Mouse (Mus musculus) liver, embryonic 16.5 days (tissue): ENCODE results near the gene Olfr1513. TPM values are rescaled to one million over a fixed set of nuclear protein-coding genes. Genes with fewer than 3 reads are reported as not detected.

ENCODE experiments used
- ATAC-seq: fragments of 200-750 bp; cut with Nextera tagmentation; 2 replicates; pipeline ENCODE4 v1.8.0; 2017; ENCODE audit warnings: low read depth, mild to moderate bottlenecking, moderate number of reproducible peaks, moderate library complexity
- H3K27ac ChIP-seq: fragments of 300-500 bp; sonication (generic); 2 replicates; pipeline ENCODE4 v1.5.1; 2014; ENCODE audit warnings: mild to moderate bottlenecking, low read length
- H3K27me3 ChIP-seq: fragments of 300-500 bp; sonication (generic); 2 replicates; pipeline ENCODE4 v1.6.1; 2014; ENCODE audit warnings: low read depth, low read length, mixed read lengths; ENCODE audit not compliant: control insufficient read depth, insufficient read depth
- H3K36me3 ChIP-seq: fragments of 300-500 bp; sonication (generic); 2 replicates; pipeline ENCODE4 v1.6.1; 2014; ENCODE audit warnings: mild to moderate bottlenecking; ENCODE audit not compliant: control insufficient read depth, insufficient read depth
- H3K4me1 ChIP-seq: fragments of 300-500 bp; sonication (generic); 2 replicates; pipeline ENCODE4 v1.6.1; 2014; ENCODE audit warnings: low read depth, low read length, mixed read lengths; ENCODE audit not compliant: control insufficient read depth
- H3K4me2 ChIP-seq: fragments of 300-500 bp; sonication (generic); 2 replicates; pipeline ENCODE4 v1.6.1; 2014; ENCODE audit warnings: low read depth, low read length, mixed read lengths
- H3K4me3 ChIP-seq: fragments of 300-500 bp; sonication (generic); 2 replicates; pipeline ENCODE4 v1.5.1; 2014; ENCODE audit warnings: low read depth, mild to moderate bottlenecking, low read length
- H3K9ac ChIP-seq: fragments of 300-500 bp; sonication (generic); 2 replicates; pipeline ENCODE4 v1.6.1; 2014; ENCODE audit warnings: low read depth, low read length
- H3K9me3 ChIP-seq: fragments of 300-500 bp; sonication (generic); replicated peaks from 2 replicates; pipeline ENCODE4 v1.6.1; 2016; ENCODE audit warnings: low read length; ENCODE audit not compliant: control insufficient read depth
- WGBS: fragments of 180-500 bp; shearing (Covaris S2); extraction: QIAGEN DNeasy Blood & Tissue Kit; methylation state at CpG from one replicate; pipeline ENCODE4 v1.1.7; 2014; ENCODE audit not compliant: insufficient replicate concordance; 5-methylcytosine and 5-hydroxymethylcytosine counted together
- polyA plus RNA-seq: library from polyadenylated mRNA; unstranded; fragments of >200 nt; fragmentation: Nextera tagmentation; extraction: Ambion mirVana; gene quantifications from 2 replicates; pipeline ENCODE4 v1.2.1, GENCODE M21; 2015

Gene Olfr1513
- polyA plus RNA-seq, 1 experiment from 2014 or later, result not detected

- 27% methylated on average over 4 of the region's 4 CpGs for WGBS
- Histone ChIP-seq H3K9me3 (no peaks in the 10 kb centered on the region), H3K4me3 (no peak overlapping the region), H3K4me2 (no peak overlapping the region), H3K27me3 (peaks cover 47% of the 10 kb centered on the region), H3K27ac (no peak overlapping the region), H3K36me3 (no peaks in the 10 kb centered on the region), H3K9ac (no peak overlapping the region), H3K4me1 (no peaks in the 10 kb centered on the region)
- no peak for ATAC-seq
Measured at GRCm38 (mm10) chr14:52331069-52331750, 25.0 kb downstream of the Olfr1513 start.

GRCm38 (mm10) chr14:52327910-52328812 is 28.0 kb downstream of the Olfr1513 start, which contains the start of gene Sall2:
Sall2 (minus strand) TSS chr14:52328762.
- H3K9ac ChIP-seq, result no peak within 1 kb of the TSS

GRCm38 (mm10) chr14:52327375-52327901 is 28.8 kb downstream of the Olfr1513 start:
- Histone ChIP-seq H3K27me3 (peaks cover 54% of the 10 kb centered on the region), H3K27ac (no peak overlapping the region), H3K4me2 (peak overlapping the region; percentile 37; the same call in 1 of the 2 replicates), H3K36me3 (no peaks in the 10 kb centered on the region), H3K9me3 (no peaks in the 10 kb centered on the region), H3K4me3 (0 out of 2 replicates have a peak overlapping the region, but pooled peaks have one; percentile 7), H3K9ac (no peak overlapping the region), H3K4me1 (no peaks in the 10 kb centered on the region)
- no peak for ATAC-seq
- 5% methylated on average over 14 of the region's 14 CpGs for WGBS

More at GRCm38 (mm10) chr14:52327910-52328812, 28.0 kb downstream of the Olfr1513 start, which contains the start of gene Sall2:
- ATAC-seq, result no peak
- Histone ChIP-seq H3K4me2 (peak within 1 kb of the TSS; percentile 37), H3K36me3 (no peaks in the 10 kb centered on the region), H3K27ac (no peak within 1 kb of the TSS), H3K4me1 (no peaks in the 10 kb centered on the region), H3K9me3 (no peaks in the 10 kb centered on the region), H3K27me3 (peaks cover 54% of the 10 kb centered on the region), H3K4me3 (peak within 1 kb of the TSS; percentile 9; the same call in 1 of the 2 replicates)
- 2% methylated on average over 26 of the region's 26 CpGs for WGBS

- H3K4me3 ChIP-seq, result no peak overlapping the region
- no peaks in the 10 kb centered on the region for H3K36me3 ChIP-seq
- no peak for ATAC-seq
- no peak overlapping the region for H3K4me2 ChIP-seq
- no peak overlapping the region for H3K27ac ChIP-seq
- H3K27me3 ChIP-seq, result peaks cover 46% of the 10 kb centered on the region
- 14% methylated on average over 4 of the region's 4 CpGs for whole genome bisulfite sequencing
- H3K9ac ChIP-seq, result no peak overlapping the region
- H3K9me3 ChIP-seq, result no peaks in the 10 kb centered on the region
- H3K4me1 ChIP-seq, result no peaks in the 10 kb centered on the region
Measured at GRCm38 (mm10) chr14:52325890-52326289, 30.3 kb downstream of the Olfr1513 start.

GRCm38 (mm10) chr14:52319361-52319760 is 36.8 kb downstream of the Olfr1513 start:
- Histone ChIP-seq H3K27ac (no peak overlapping the region), H3K27me3 (peaks cover 30% of the 10 kb centered on the region), H3K4me3 (no peak overlapping the region), H3K9me3 (no peaks in the 10 kb centered on the region), H3K9ac (no peak overlapping the region), H3K4me2 (no peak overlapping the region), H3K36me3 (no peaks in the 10 kb centered on the region), H3K4me1 (peaks cover 7% of the 10 kb centered on the region)
- no peak for ATAC-seq
- WGBS, result 58% methylated on average over 6 of the region's 6 CpGs

GRCm38 (mm10) chr14:52316441-52317225 is 39.6 kb downstream of the Olfr1513 start:
- H3K27ac ChIP-seq, result no peak overlapping the region
- no peaks in the 10 kb centered on the region for H3K9me3 ChIP-seq
- WGBS, result 12% methylated on average over 16 of the region's 16 CpGs
- no peak for ATAC-seq
- no peaks in the 10 kb centered on the region for H3K36me3 ChIP-seq
- peaks cover 7% of the 10 kb centered on the region for H3K4me1 ChIP-seq
- H3K4me2 ChIP-seq, result peak overlapping the region; percentile 59
- peak overlapping the region; percentile 55 for H3K4me3 ChIP-seq
- peaks cover 34% of the 10 kb centered on the region for H3K27me3 ChIP-seq
- H3K9ac ChIP-seq, result 0 out of 2 replicates have a peak overlapping the region, but pooled peaks have one; percentile 28

GRCm38 (mm10) chr14:52315792-52316440 is 40.3 kb downstream of the Olfr1513 start:
- H3K4me2 ChIP-seq, result peak overlapping the region; percentile 59
- peak overlapping the region; percentile 28; the same call in 1 of the 2 replicates for H3K9ac ChIP-seq
- ATAC-seq, result peak; percentile 72
- H3K27me3 ChIP-seq, result peaks cover 34% of the 10 kb centered on the region
- H3K27ac ChIP-seq, result no peak overlapping the region
- 1% methylated on average over 33 of the region's 41 CpGs for WGBS
- no peaks in the 10 kb centered on the region for H3K36me3 ChIP-seq
- peak overlapping the region; percentile 55 for H3K4me3 ChIP-seq
- H3K4me1 ChIP-seq, result peaks cover 7% of the 10 kb centered on the region
- H3K9me3 ChIP-seq, result no peaks in the 10 kb centered on the region

- peaks cover 7% of the 10 kb centered on the region for H3K4me1 ChIP-seq
- H3K4me3 ChIP-seq, result peak overlapping the region; percentile 55
- H3K9me3 ChIP-seq, result no peaks in the 10 kb centered on the region
- H3K9ac ChIP-seq, result peak overlapping the region; percentile 15; the same call in 1 of the 2 replicates
- ATAC-seq, result no peak
- H3K4me2 ChIP-seq, result peak overlapping the region; percentile 59
- 12% methylated on average over 17 of the region's 17 CpGs for WGBS
- H3K27me3 ChIP-seq, result peaks cover 34% of the 10 kb centered on the region
- no peak overlapping the region for H3K27ac ChIP-seq
- H3K36me3 ChIP-seq, result no peaks in the 10 kb centered on the region
Measured at GRCm38 (mm10) chr14:52315283-52315780, 40.9 kb downstream of the Olfr1513 start.
